Mouse (Mus musculus) embryonic facial prominence, embryonic 14.5 days (tissue): ENCODE data around the gene Hjurp. TPM values are rescaled to one million over a fixed set of nuclear protein-coding genes. Genes with fewer than 3 reads are reported as not detected.

Experiments used
- ATAC-seq: fragments of 200-750 bp; cut with Nextera tagmentation; 2 replicates; pipeline ENCODE4 v1.8.0; 2017; ENCODE audit warnings: low read depth, moderate number of reproducible peaks, moderate TSS enrichment
- DNase-seq: peaks from one replicate; pipeline ENCODE4 v3.0.0-alpha.2; 2015; ENCODE audit warnings: low spot score
- H3K27ac ChIP-seq: fragments of 300-500 bp; sonication (generic); replicated peaks from 2 replicates; pipeline ENCODE4 v1.5.1; 2014; ENCODE audit warnings: low read depth, mild to moderate bottlenecking, low read length, moderate library complexity
- H3K27me3 ChIP-seq: fragments of 300-500 bp; sonication (generic); replicated peaks from 2 replicates; pipeline ENCODE4 v1.6.1; 2014; ENCODE audit warnings: low read length; ENCODE audit not compliant: control insufficient read depth, insufficient read depth
- H3K36me3 ChIP-seq: fragments of 300-500 bp; sonication (generic); 2 replicates; pipeline ENCODE4 v1.6.1; 2014; ENCODE audit warnings: low read length, mixed read lengths; ENCODE audit not compliant: control insufficient read depth, insufficient read depth
- H3K4me1 ChIP-seq: fragments of 300-500 bp; sonication (generic); 2 replicates; pipeline ENCODE4 v1.6.1; 2014; ENCODE audit warnings: antibody characterized with exemption, low read length; ENCODE audit not compliant: control insufficient read depth, insufficient read depth
- H3K4me2 ChIP-seq: fragments of 300-500 bp; sonication (generic); 2 replicates; pipeline ENCODE4 v1.6.1; 2014; ENCODE audit warnings: low read depth, mild to moderate bottlenecking, low read length, moderate library complexity, mixed read lengths
- H3K4me3 ChIP-seq: fragments of 300-500 bp; sonication (generic); 2 replicates; pipeline ENCODE4 v1.5.1; 2014; ENCODE audit warnings: low read depth, mild to moderate bottlenecking, low read length
- H3K9ac ChIP-seq: fragments of 300-500 bp; sonication (generic); 2 replicates; pipeline ENCODE4 v1.6.1; 2014; ENCODE audit warnings: low read depth, mild to moderate bottlenecking, low read length, moderate library complexity, mixed read lengths
- H3K9me3 ChIP-seq: fragments of 300-500 bp; sonication (generic); 2 replicates; pipeline ENCODE4 v1.6.1; 2016; ENCODE audit warnings: low read length; ENCODE audit not compliant: control insufficient read depth
- WGBS: fragments of 180-500 bp; shearing (Covaris S2); extraction: QIAGEN DNeasy Blood & Tissue Kit; methylation state at CpG from one replicate; pipeline ENCODE4 v1.1.7; 2014; 5-methylcytosine and 5-hydroxymethylcytosine counted together
- polyA plus RNA-seq: library from polyadenylated mRNA; unstranded; fragments of >200 nt; fragmentation: Nextera tagmentation; extraction: Ambion mirVana; gene quantifications from 2 replicates; pipeline ENCODE4 v1.2.1, GENCODE M21; 2014

The Hjurp gene
- polyA plus RNA-seq, 1 experiment from 2014 or later, result 110 TPM

DNA sequence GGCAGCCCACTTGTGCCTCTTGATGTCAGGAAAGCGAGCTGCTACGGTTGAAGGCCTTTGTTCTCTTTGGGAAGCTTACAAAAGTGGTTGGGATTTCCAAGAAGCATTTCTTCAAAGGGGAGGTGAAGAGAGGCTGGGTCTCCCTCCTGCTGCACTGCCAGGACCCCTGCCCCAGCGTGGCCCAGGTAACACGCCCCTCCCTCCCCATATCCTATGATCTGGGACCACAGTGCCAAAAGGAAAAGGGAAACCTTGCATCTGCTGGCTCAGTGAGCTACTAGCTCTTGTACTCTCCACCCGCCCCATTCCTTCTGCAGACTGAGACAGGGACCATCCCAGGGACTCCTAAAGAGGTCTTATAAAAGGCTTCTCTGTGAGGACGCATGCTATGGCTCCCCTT, 19.8 kb downstream of the Hjurp start:
- peaks cover 39% of the 10 kb centered on the region for H3K9me3 ChIP-seq
- no peak overlapping the region for H3K9ac ChIP-seq
- peaks cover 34% of the 10 kb centered on the region for H3K36me3 ChIP-seq
- no peak for ATAC-seq
- DNase-seq, result no peak
- no peak overlapping the region for H3K4me3 ChIP-seq
- WGBS, result 82% methylated on average over 6 of the region's 6 CpGs
- no peaks in the 10 kb centered on the region for H3K4me1 ChIP-seq
- no peaks in the 10 kb centered on the region for H3K27me3 ChIP-seq
- H3K4me2 ChIP-seq, result no peak overlapping the region
- no peak overlapping the region for H3K27ac ChIP-seq

DNA sequence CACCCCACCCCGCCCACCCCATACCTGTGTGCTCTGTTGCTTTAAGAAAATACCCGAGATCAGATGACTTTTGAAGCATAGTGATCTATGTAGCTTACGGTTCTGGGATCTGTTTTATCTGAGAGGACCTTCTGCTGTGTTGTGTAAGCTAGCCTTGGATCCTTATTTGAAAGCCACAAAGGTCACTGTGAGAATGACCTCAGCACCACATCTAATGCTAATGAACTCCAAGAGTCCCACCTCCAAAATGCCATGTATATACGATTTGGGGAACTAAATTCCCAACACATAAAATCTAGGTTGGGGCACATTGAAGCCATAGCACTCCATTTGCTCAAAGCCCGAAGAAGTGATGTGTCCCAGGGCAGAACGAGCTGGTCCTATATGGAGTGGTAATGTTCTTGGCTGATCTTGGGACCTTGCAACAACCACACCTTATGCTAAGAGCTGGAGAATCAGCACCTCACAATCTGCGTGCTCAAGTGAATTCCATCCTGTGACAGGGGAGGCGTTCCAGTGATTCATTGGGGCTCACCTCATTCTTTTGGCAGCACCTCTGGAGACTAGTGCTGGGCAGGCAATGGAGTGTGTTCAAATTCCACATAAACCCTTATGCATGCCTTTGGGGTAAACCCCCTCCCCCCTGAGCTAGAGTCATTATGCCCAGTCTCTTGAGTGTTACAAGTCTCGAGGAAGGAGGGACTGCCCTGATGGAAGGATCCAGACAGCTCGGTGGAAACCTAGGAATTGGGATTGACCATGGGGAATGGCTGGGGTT, 20.4 kb downstream of the Hjurp start:
- Histone ChIP-seq H3K4me3 (no peak overlapping the region), H3K4me2 (no peak overlapping the region), H3K9ac (no peak overlapping the region), H3K4me1 (no peaks in the 10 kb centered on the region), H3K27ac (no peak overlapping the region), H3K36me3 (peaks cover 28% of the 10 kb centered on the region), H3K27me3 (no peaks in the 10 kb centered on the region), H3K9me3 (peaks cover 45% of the 10 kb centered on the region)
- ATAC-seq, result no peak
- WGBS, result 76% methylated on average over 10 of the region's 10 CpGs
- DNase-seq, result no peak

- Histone ChIP-seq H3K27ac (no peak overlapping the region), H3K4me1 (no peaks in the 10 kb centered on the region), H3K9me3 (peaks cover 51% of the 10 kb centered on the region), H3K36me3 (peaks cover 19% of the 10 kb centered on the region), H3K27me3 (no peaks in the 10 kb centered on the region), H3K4me3 (no peak overlapping the region), H3K9ac (no peak overlapping the region), H3K4me2 (no peak overlapping the region)
- WGBS, result 76% methylated on average over 13 of the region's 13 CpGs
- no peak for ATAC-seq
- DNase-seq, result no peak
These were observed 21.3 kb downstream of the Hjurp start for GRCm38 (mm10) chr1:88255989-88256754.

DNA sequence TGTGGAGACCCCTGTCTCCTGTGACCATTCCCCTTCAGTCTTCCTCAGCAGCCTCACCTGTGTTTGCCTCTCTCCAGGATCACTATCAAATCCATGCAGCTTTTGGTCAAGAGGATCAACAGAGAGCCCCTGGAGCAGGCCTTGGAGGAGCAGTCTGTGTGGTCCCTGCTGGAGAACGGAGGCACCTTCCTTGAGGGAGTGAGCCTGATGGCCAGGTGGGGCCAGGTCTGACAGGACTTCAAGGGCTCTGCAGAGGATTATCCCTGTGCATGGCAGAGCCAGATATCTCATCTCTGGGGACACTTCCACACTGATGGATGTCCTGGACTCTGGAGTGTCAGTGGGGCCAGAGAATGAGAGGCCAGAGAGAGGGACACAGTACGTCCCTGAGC, 22.0 kb downstream of the Hjurp start:
- 58% methylated on average over 2 of the region's 2 CpGs for WGBS
- Histone ChIP-seq H3K9me3 (peaks cover 57% of the 10 kb centered on the region), H3K27me3 (no peaks in the 10 kb centered on the region), H3K4me1 (no peaks in the 10 kb centered on the region), H3K4me3 (no peak overlapping the region), H3K9ac (no peak overlapping the region), H3K27ac (no peak overlapping the region), H3K36me3 (peaks cover 12% of the 10 kb centered on the region), H3K4me2 (no peak overlapping the region)
- no peak for DNase-seq
- no peak for ATAC-seq

- H3K9ac ChIP-seq, result no peak overlapping the region
- peaks cover 62% of the 10 kb centered on the region for H3K9me3 ChIP-seq
These were observed 22.5 kb downstream of the Hjurp start for GRCm38 (mm10) chr1:88254793-88255465.

GRCm38 (mm10) chr1:88253540-88253939, 23.9 kb downstream of the Hjurp start:
- Histone ChIP-seq H3K9ac (no peak overlapping the region), H3K4me2 (no peak overlapping the region), H3K36me3 (no peaks in the 10 kb centered on the region), H3K9me3 (peaks cover 76% of the 10 kb centered on the region), H3K4me3 (no peak overlapping the region), H3K4me1 (no peaks in the 10 kb centered on the region), H3K27me3 (no peaks in the 10 kb centered on the region), H3K27ac (no peak overlapping the region)
- ATAC-seq (no peak), DNase-seq (no peak)
- 68% methylated on average over 6 of the region's 6 CpGs for WGBS

More at GRCm38 (mm10) chr1:88254793-88255465, 22.5 kb downstream of the Hjurp start:
- H3K4me1 ChIP-seq, result no peaks in the 10 kb centered on the region
- H3K4me2 ChIP-seq, result no peak overlapping the region
- 86% methylated on average over 12 of the region's 12 CpGs for WGBS
- no peak overlapping the region for H3K27ac ChIP-seq
- H3K4me3 ChIP-seq, result no peak overlapping the region
- no peak for DNase-seq
- peaks cover 6% of the 10 kb centered on the region for H3K36me3 ChIP-seq
- no peak for ATAC-seq
- no peaks in the 10 kb centered on the region for H3K27me3 ChIP-seq

- Histone ChIP-seq H3K9me3 (peaks cover 81% of the 10 kb centered on the region), H3K4me3 (no peak overlapping the region), H3K9ac (no peak overlapping the region), H3K4me2 (no peak overlapping the region), H3K27me3 (no peaks in the 10 kb centered on the region), H3K27ac (no peak overlapping the region), H3K4me1 (no peaks in the 10 kb centered on the region), H3K36me3 (no peaks in the 10 kb centered on the region)
- DNase-seq (no peak), ATAC-seq (no peak)
- WGBS, result 76% methylated on average over 8 of the region's 8 CpGs
These were observed 24.3 kb downstream of the Hjurp start for GRCm38 (mm10) chr1:88253106-88253505.

DNA sequence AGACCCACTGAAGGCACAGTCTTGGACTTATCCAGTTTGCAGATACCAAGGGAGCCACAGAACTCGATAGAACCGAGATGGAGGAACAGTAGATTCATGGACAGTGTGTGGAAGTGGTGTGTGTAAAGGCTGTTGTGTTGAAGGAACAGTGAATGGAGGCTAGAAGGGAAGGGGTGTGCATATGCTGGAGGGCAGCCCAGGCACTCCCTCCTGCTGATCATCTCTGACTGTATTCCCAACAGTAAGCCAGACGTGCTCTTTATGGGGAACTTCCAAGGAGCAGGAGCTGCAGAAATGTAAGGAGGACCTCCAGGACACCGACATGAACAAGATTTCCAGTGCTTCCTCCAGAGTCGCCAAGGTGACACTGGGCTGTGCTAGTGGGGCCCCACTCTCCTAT, 27.4 kb downstream of the Hjurp start:
- no peaks in the 10 kb centered on the region for H3K27me3 ChIP-seq
- H3K36me3 ChIP-seq, result no peaks in the 10 kb centered on the region
- H3K4me1 ChIP-seq, result no peaks in the 10 kb centered on the region
- H3K9ac ChIP-seq, result no peak overlapping the region
- H3K9me3 ChIP-seq, result peaks cover 90% of the 10 kb centered on the region
- no peak overlapping the region for H3K27ac ChIP-seq
- ATAC-seq, result no peak
- H3K4me3 ChIP-seq, result no peak overlapping the region
- WGBS, result 75% methylated on average over 5 of the region's 5 CpGs
- H3K4me2 ChIP-seq, result no peak overlapping the region
- no peak for DNase-seq
